Mouse (Mus musculus) forebrain, postnatal 0 days (tissue): ENCODE results near the gene Xrcc3. TPM values are rescaled to one million over a fixed set of nuclear protein-coding genes. Genes with fewer than 3 reads are reported as not detected.

ENCODE experiments used
- ATAC-seq: fragments of 200-750 bp; cut with Nextera tagmentation; 2 replicates; pipeline ENCODE4 v1.8.0; 2017; ENCODE audit warnings: mild to moderate bottlenecking, moderate library complexity
- DNase-seq: peaks from one replicate; pipeline ENCODE4 v3.0.0-alpha.2; 2015
- H3K27ac ChIP-seq: fragments of 300-500 bp; sonication (generic); 2 replicates; pipeline ENCODE4 v1.5.1; 2014; ENCODE audit warnings: low read depth, mild to moderate bottlenecking, antibody characterized with exemption, low read length, moderate library complexity, mixed read lengths
- H3K27me3 ChIP-seq: fragments of 300-500 bp; sonication (generic); 2 replicates; pipeline ENCODE4 v1.6.1; 2014; ENCODE audit warnings: mild to moderate bottlenecking, low read length, mixed read lengths; ENCODE audit not compliant: insufficient read depth
- H3K36me3 ChIP-seq: fragments of 300-500 bp; sonication (generic); 2 replicates; pipeline ENCODE4 v1.6.1; 2014; ENCODE audit warnings: mild to moderate bottlenecking, moderate library complexity; ENCODE audit not compliant: insufficient read depth
- H3K4me1 ChIP-seq: fragments of 300-500 bp; sonication (generic); 2 replicates; pipeline ENCODE4 v1.6.1; 2014; ENCODE audit warnings: antibody characterized with exemption; ENCODE audit not compliant: insufficient read depth
- H3K4me2 ChIP-seq: fragments of 300-500 bp; sonication (generic); 2 replicates; pipeline ENCODE4 v1.6.1; 2014; ENCODE audit warnings: low read depth, mild to moderate bottlenecking, moderate library complexity
- H3K4me3 ChIP-seq: fragments of 300-500 bp; sonication (generic); 2 replicates; pipeline ENCODE4 v1.5.1; 2014; ENCODE audit warnings: low read depth, low read length, mixed read lengths
- H3K9ac ChIP-seq: fragments of 300-500 bp; sonication (generic); 2 replicates; pipeline ENCODE4 v1.6.1; 2014; ENCODE audit warnings: mild to moderate bottlenecking
- H3K9me3 ChIP-seq: fragments of 300-500 bp; sonication (generic); 2 replicates; pipeline ENCODE4 v1.6.1; 2016; ENCODE audit warnings: low read length
- CTCF ChIP-seq: sonication (generic); IDR thresholded peaks from 2 replicates; pipeline ENCODE4 v1.5.1; 2016; ENCODE audit warnings: antibody characterized with exemption, control low read depth, low read depth
- WGBS: fragments of 180-500 bp; shearing (Covaris S2); extraction: QIAGEN DNeasy Blood & Tissue Kit; methylation state at CpG from one replicate; pipeline ENCODE4 v1.1.7; 2014; 5-methylcytosine and 5-hydroxymethylcytosine counted together
- polyA plus RNA-seq: library from polyadenylated mRNA; unstranded; fragments of >200 nt; fragmentation: Nextera tagmentation; extraction: Ambion mirVana; gene quantifications from 2 replicates; pipeline ENCODE4 v1.2.1, GENCODE M21; 2015
- total RNA-seq: library from RNA; depleted of rRNA; stranded (reverse); fragments of >200 nt; gene quantifications from 2 replicates; pipeline ENCODE4 v1.2.3, GENCODE M21; 2014; rRNA removed

Xrcc3 gene
- total and polyA plus RNA-seq, 2 experiments from 2014 or later = 2.5 to 3.5 TPM

- no peak for TF ChIP-seq CTCF
- ATAC-seq (no peak), DNase-seq (no peak)
- no peaks in the 10 kb centered on the region for H3K9me3 ChIP-seq
- no peaks in the 10 kb centered on the region for H3K27me3 ChIP-seq
- H3K27ac ChIP-seq = peak overlapping the region; percentile 95
- peak overlapping the region; percentile 99 for H3K9ac ChIP-seq
- H3K4me1 ChIP-seq = peaks cover 18% of the 10 kb centered on the region
- H3K36me3 ChIP-seq = 0 out of 2 replicates have a peak, but pooled peaks cover 3% of the 10 kb centered on the region
- peak overlapping the region; percentile 98 for H3K4me2 ChIP-seq
- H3K4me3 ChIP-seq = peak overlapping the region; percentile 96
- WGBS = 49% methylated on average over 10 of the region's 10 CpGs
These were observed 55.9 kb downstream of the Xrcc3 start for GRCm38 (mm10) chr12:111757561-111758325.

DNA sequence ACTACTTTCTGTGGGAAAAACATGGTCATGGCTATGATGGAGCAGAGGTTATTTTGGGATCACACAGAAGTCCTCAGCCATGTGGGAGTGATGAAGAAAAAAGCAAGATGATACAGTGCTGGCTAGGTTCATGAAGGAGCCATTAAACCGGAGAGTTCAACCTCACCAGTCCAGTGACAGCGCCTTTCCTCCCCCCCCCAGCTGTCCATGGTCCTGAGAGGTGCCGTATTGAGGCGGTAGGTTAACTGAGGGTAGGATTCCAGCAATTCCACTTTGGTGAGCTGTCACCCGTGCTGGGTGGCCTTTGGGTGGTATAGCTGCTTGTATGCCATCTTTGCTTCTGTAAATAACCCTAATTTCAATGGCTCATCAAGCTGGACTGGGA is 57.0 kb downstream of the Xrcc3 start:
- 51% methylated on average over 5 of the region's 5 CpGs for WGBS
- Histone ChIP-seq H3K36me3 (no peaks in the 10 kb centered on the region), H3K4me1 (peaks cover 18% of the 10 kb centered on the region), H3K27ac (no peak overlapping the region), H3K9ac (no peak overlapping the region), H3K27me3 (no peaks in the 10 kb centered on the region), H3K4me3 (no peak overlapping the region), H3K9me3 (no peaks in the 10 kb centered on the region), H3K4me2 (no peak overlapping the region)
- no peak for DNase-seq
- no peak for ATAC-seq
- no peak for TF ChIP-seq CTCF

DNA sequence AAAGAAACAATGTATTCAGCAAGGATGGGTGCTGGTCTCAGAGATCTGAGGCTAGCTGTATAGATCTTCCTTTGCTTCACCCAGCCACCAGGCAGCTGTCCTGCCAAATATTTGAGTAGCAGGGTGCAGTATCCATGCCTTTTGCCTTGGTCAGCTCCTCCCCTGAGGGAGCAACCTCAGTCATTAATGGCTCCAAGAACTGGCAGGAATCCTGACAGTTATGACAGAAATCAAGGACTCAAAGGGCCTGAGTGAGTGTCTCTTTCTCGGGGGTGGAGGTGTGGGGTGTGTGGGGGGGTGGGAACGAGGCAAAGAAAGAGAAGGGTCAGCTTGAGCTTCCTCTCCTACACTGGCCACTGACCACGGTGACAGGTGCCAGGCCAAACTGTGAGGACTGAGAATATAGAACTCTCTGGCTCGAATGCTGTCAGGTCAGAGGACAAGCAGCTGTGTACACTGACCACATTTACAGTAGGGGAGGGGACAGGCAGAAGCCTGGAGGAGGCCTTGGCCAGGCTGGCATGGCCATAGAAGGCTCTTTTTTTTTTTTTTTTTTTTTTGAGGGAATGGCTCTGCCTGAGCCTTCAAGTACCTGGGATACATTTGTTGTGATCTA is 57.5 kb downstream of the Xrcc3 start:
- no peak for TF ChIP-seq CTCF
- no peak for ATAC-seq
- no peaks in the 10 kb centered on the region for H3K9me3 ChIP-seq

DNA sequence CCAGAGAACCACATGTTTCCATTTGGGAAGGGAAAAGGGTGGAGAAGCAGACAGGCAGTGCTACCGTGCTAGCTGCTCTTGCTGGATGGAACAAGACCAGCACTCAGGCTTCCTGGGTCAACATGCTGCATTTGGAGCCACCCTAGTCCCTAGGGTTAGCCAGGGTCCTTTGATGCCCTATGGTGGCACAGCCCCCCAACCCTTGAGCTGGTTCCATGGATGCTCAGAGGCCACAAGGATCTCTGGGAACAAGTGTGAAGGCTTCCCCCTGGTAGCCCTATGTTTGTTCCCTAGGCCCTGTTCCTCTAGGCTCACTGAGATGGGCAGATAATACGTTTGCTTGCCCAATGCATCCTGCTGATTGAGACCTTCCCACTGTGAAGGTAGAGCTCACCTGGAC is 58.4 kb downstream of the Xrcc3 start:
- no peak for DNase-seq
- Histone ChIP-seq H3K36me3 (no peaks in the 10 kb centered on the region), H3K4me3 (no peak overlapping the region), H3K4me2 (no peak overlapping the region), H3K9ac (no peak overlapping the region), H3K9me3 (no peaks in the 10 kb centered on the region), H3K27me3 (no peaks in the 10 kb centered on the region), H3K27ac (no peak overlapping the region), H3K4me1 (peaks cover 12% of the 10 kb centered on the region)
- WGBS = 57% methylated on average over 2 of the region's 2 CpGs
- no peak for ATAC-seq
- no peak for TF ChIP-seq CTCF

More for the DNA sequence above, 57.5 kb downstream of the Xrcc3 start:
- peaks cover 18% of the 10 kb centered on the region for H3K4me1 ChIP-seq
- 71% methylated on average over 4 of the region's 4 CpGs for WGBS
- no peak overlapping the region for H3K27ac ChIP-seq
- no peak overlapping the region for H3K4me3 ChIP-seq
- H3K4me2 ChIP-seq = no peak overlapping the region
- no peaks in the 10 kb centered on the region for H3K36me3 ChIP-seq
- DNase-seq = no peak
- H3K27me3 ChIP-seq = no peaks in the 10 kb centered on the region
- no peak overlapping the region for H3K9ac ChIP-seq

DNA sequence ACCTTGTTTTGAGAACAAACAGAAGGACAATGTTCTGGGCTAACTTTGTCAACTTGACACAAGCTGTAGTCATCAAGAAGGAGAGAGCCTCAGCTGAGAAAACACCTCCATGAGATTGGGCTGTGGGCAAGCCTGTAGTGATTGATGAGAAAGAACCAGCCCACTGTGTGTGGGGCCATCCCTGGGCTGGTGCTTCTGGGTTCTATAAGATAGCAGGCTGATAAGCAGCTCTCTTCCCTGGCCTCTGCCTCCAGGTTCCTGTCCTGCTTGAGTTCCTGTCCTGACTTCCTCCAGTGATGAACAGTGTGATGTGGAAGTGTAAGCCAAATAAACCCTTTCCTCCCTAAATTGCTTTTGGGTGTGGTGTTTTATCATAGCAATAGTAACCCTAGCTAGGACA is 59.0 kb downstream of the Xrcc3 start:
- H3K4me2 ChIP-seq = no peak overlapping the region
- no peaks in the 10 kb centered on the region for H3K9me3 ChIP-seq
- no peaks in the 10 kb centered on the region for H3K36me3 ChIP-seq
- H3K4me1 ChIP-seq = peaks cover 7% of the 10 kb centered on the region; the same call in 1 of the 2 replicates
- no peak for ATAC-seq
- H3K4me3 ChIP-seq = no peak overlapping the region
- DNase-seq = no peak
- no peak overlapping the region for H3K9ac ChIP-seq
- no peaks in the 10 kb centered on the region for H3K27me3 ChIP-seq
- H3K27ac ChIP-seq = no peak overlapping the region
- no peak for TF ChIP-seq CTCF

- Histone ChIP-seq H3K36me3 (no peaks in the 10 kb centered on the region), H3K9ac (no peak overlapping the region), H3K9me3 (no peaks in the 10 kb centered on the region), H3K4me2 (no peak overlapping the region), H3K4me1 (0 out of 2 replicates have a peak, but pooled peaks cover 6% of the 10 kb centered on the region), H3K4me3 (no peak overlapping the region), H3K27me3 (no peaks in the 10 kb centered on the region), H3K27ac (no peak overlapping the region)
- TF ChIP-seq CTCF = no peak
- DNase-seq (no peak), ATAC-seq (no peak)
- WGBS = 67% methylated on average over 9 of the region's 9 CpGs
These were observed 60.3 kb downstream of the Xrcc3 start for GRCm38 (mm10) chr12:111753347-111753746.

Other genes with a start within 250 kb of the Xrcc3 start
- 172 and 182 TPM in 2 replicates for gene Mark3, start 239.3 kb downstream of the Xrcc3 start, total RNA-seq
- gene Mark3, start 239.3 kb downstream of the Xrcc3 start, polyA plus RNA-seq = 36.9 and 42.4 TPM in 2 replicates
- gene Ckb, start 141.5 kb downstream of the Xrcc3 start, total RNA-seq = 1,430 and 1,456 TPM in 2 replicates
- gene Ckb, start 141.5 kb downstream of the Xrcc3 start, polyA plus RNA-seq = 1,561 and 1,650 TPM in 2 replicates
- 15.9 and 19.6 TPM in 2 replicates for gene Trmt61a, start 135.8 kb downstream of the Xrcc3 start, total RNA-seq
- gene Trmt61a, start 135.8 kb downstream of the Xrcc3 start, polyA plus RNA-seq = 8.8 and 10.9 TPM in 2 replicates
- 50.6 and 54.2 TPM in 2 replicates for gene Bag5, start 100.6 kb downstream of the Xrcc3 start, total RNA-seq
- gene Bag5, start 100.6 kb downstream of the Xrcc3 start, polyA plus RNA-seq = 60.7 and 71.2 TPM in 2 replicates
- 27.8 and 30.1 TPM in 2 replicates for gene Apopt1, start 100.6 kb downstream of the Xrcc3 start, total RNA-seq
- gene Apopt1, start 100.6 kb downstream of the Xrcc3 start, polyA plus RNA-seq = 52.7 and 59.8 TPM in 2 replicates
- gene Klc1, start 55.0 kb downstream of the Xrcc3 start, total RNA-seq = 596 and 608 TPM in 2 replicates
- 592 and 640 TPM in 2 replicates for gene Klc1, start 55.0 kb downstream of the Xrcc3 start, polyA plus RNA-seq
- 21.2 and 24.9 TPM in 2 replicates for gene Zfyve21, start 297 bp upstream of the Xrcc3 start, total RNA-seq
- 27.3 and 29.5 TPM in 2 replicates for gene Zfyve21, start 297 bp upstream of the Xrcc3 start, polyA plus RNA-seq
- 47.1 and 53.8 TPM in 2 replicates for gene Ppp1r13b, start 94.2 kb upstream of the Xrcc3 start, total RNA-seq
- 31.7 and 37.6 TPM in 2 replicates for gene Ppp1r13b, start 94.2 kb upstream of the Xrcc3 start, polyA plus RNA-seq
- gene Atp5mpl, start 153.1 kb upstream of the Xrcc3 start, total RNA-seq = 313 and 545 TPM in 2 replicates
- 765 and 965 TPM in 2 replicates for gene Atp5mpl, start 153.1 kb upstream of the Xrcc3 start, polyA plus RNA-seq
- 0.29 and 0.54 TPM in 2 replicates for gene Tdrd9, start 157.7 kb upstream of the Xrcc3 start, total RNA-seq
- gene Tdrd9, start 157.7 kb upstream of the Xrcc3 start, polyA plus RNA-seq = 0.23 and 0.35 TPM in 2 replicates
- 0.31 and 0.33 TPM in 2 replicates for gene Rd3l, start 167.4 kb upstream of the Xrcc3 start, total RNA-seq
- gene Rd3l, start 167.4 kb upstream of the Xrcc3 start, polyA plus RNA-seq = 0.30 and 0.94 TPM in 2 replicates